Comparison of ENCODE assay signal across 10 mouse cellular contexts in genomic region chr4:46356351-46357133, GRCm38 (mm10). TPM values are rescaled to one million over a fixed set of nuclear protein-coding genes. Genes with fewer than 3 reads are reported as not detected.
DNase-seq lines count a peak whose midpoint lies in the region; ATAC-seq and TF ChIP-seq lines count a peak whose summit lies in the region.
"Had no signal": no experiment of that assay in that cellular context is flagged by ENCODE, and none has a peak within 500 bp of the region (broad histone marks: within the 10 kb centered on the region; RNA-seq: fewer than 3 reads in every experiment).

No protein-coding gene starts in this region.

- no peak for ATAC-seq in hindbrain, embryonic 11.5 days (ENCODE audit: low FRiP score)
- ATAC-seq in hindbrain, embryonic 12.5 days (ENCODE audit: low FRiP score) = no peak
- ATAC-seq in hindbrain, postnatal 0 days = no peak

- H3K4me1 ChIP-seq in hindbrain, embryonic 11.5 days (replicated peaks; ENCODE audit: control insufficient read depth, insufficient read depth, low read length) = no peaks in the 10 kb centered on the region; the same call in 1 of the 2 replicates
- peaks cover 12% of the 10 kb centered on the region; the same call in 1 of the 2 replicates for H3K4me1 ChIP-seq in hindbrain, embryonic 12.5 days
- no peaks in the 10 kb centered on the region for H3K4me1 ChIP-seq in hindbrain, postnatal 0 days (ENCODE audit: insufficient read depth, low read length)

- H3K4me2 ChIP-seq in hindbrain, embryonic 11.5 days (replicated peaks; ENCODE audit: low read depth, low read length) = no peak overlapping the region
- no peak overlapping the region for H3K4me2 ChIP-seq in hindbrain, embryonic 12.5 days (replicated peaks)
- H3K4me2 ChIP-seq in hindbrain, postnatal 0 days (ENCODE audit: low read depth, low read length) = no peak overlapping the region
- H3K4me2 ChIP-seq: embryonic facial prominence, embryonic 15.5 days had no signal

- TF ChIP-seq CTCF in hindbrain, postnatal 0 days (IDR thresholded peaks at IDR 0.05; ENCODE audit: low read depth) = peak; percentile 79

- H3K4me3 ChIP-seq in hindbrain, embryonic 11.5 days (ENCODE audit: low read depth, low read length) = no peak overlapping the region
- no peak overlapping the region for H3K4me3 ChIP-seq in hindbrain, embryonic 12.5 days
- H3K4me3 ChIP-seq in hindbrain, postnatal 0 days (ENCODE audit: low read length) = no peak overlapping the region
- H3K4me3 ChIP-seq: embryonic facial prominence, embryonic 15.5 days had no signal

- no peak overlapping the region for H3K27ac ChIP-seq in hindbrain, embryonic 11.5 days (ENCODE audit: low read depth, low read length)
- no peak overlapping the region for H3K27ac ChIP-seq in hindbrain, embryonic 12.5 days
- no peak overlapping the region for H3K27ac ChIP-seq in hindbrain, postnatal 0 days
- H3K27ac ChIP-seq: embryonic facial prominence, embryonic 15.5 days; macrophage had no signal

- H3K9me3 ChIP-seq in hindbrain, embryonic 11.5 days (ENCODE audit: control insufficient read depth, low read length) = no peaks in the 10 kb centered on the region
- H3K9me3 ChIP-seq in hindbrain, embryonic 12.5 days (replicated peaks) = no peaks in the 10 kb centered on the region
- no peaks in the 10 kb centered on the region for H3K9me3 ChIP-seq in hindbrain, postnatal 0 days (ENCODE audit: low read length)
- H3K9me3 ChIP-seq: embryonic facial prominence, embryonic 15.5 days had no signal

- H3K9ac ChIP-seq in hindbrain, embryonic 11.5 days (ENCODE audit: low read depth, low read length) = no peak overlapping the region
- no peak overlapping the region for H3K9ac ChIP-seq in hindbrain, embryonic 12.5 days
- H3K9ac ChIP-seq in hindbrain, postnatal 0 days (replicated peaks; ENCODE audit: low read length) = no peak overlapping the region
- H3K9ac ChIP-seq: embryonic facial prominence, embryonic 15.5 days had no signal

- DNase-seq in hindbrain, embryonic 11.5 days (ENCODE audit: low spot score) = peak; percentile 82
- peak; percentile 81 to 83 for DNase-seq in B cell, adult 2 months
- DNase-seq in adipocyte (ENCODE audit: low spot score) = peak; percentile 45
- peak; percentile 72 for DNase-seq in embryo, embryonic 9.5 days (ENCODE audit: extremely low spot score)
- DNase-seq in hindbrain, postnatal 0 days (ENCODE audit: low spot score) = peak; percentile 53
- peak; percentile 42 for DNase-seq in lung, postnatal 25 days (ENCODE audit: low spot score)
- DNase-seq in testis, postnatal 10 days (ENCODE audit: low spot score) = peak; percentile 83

- peaks cover 4% of the 10 kb centered on the region; the same call in 1 of the 2 replicates for H3K27me3 ChIP-seq in hindbrain, embryonic 11.5 days (ENCODE audit: control insufficient read depth, insufficient read depth, low read length)
- peaks cover 54% of the 10 kb centered on the region for H3K27me3 ChIP-seq in hindbrain, embryonic 12.5 days
- H3K27me3 ChIP-seq in hindbrain, postnatal 0 days (ENCODE audit: insufficient read depth, low read length) = peaks cover 15% of the 10 kb centered on the region; the same call in 1 of the 2 replicates

- H3K36me3 ChIP-seq in hindbrain, embryonic 11.5 days (ENCODE audit: control insufficient read depth, insufficient read depth, low read length) = no peaks in the 10 kb centered on the region
- H3K36me3 ChIP-seq in hindbrain, embryonic 12.5 days = no peaks in the 10 kb centered on the region
- no peaks in the 10 kb centered on the region for H3K36me3 ChIP-seq in hindbrain, postnatal 0 days (ENCODE audit: insufficient read depth, low read length)
- H3K36me3 ChIP-seq: embryonic facial prominence, embryonic 15.5 days had no signal

- 49% methylated on average over 12 of the region's 12 CpGs for whole genome bisulfite sequencing in hindbrain, embryonic 11.5 days
- 51% methylated on average over 12 of the region's 12 CpGs for WGBS in hindbrain, embryonic 12.5 days
- 52% methylated on average over 12 of the region's 12 CpGs for WGBS in hindbrain, postnatal 0 days

RNA-seq across cellular contexts. Expression of gene Foxe1, which starts 13.1 kb away (rescaled TPM):
- 0.08 and 0.48 TPM in 2 replicates for polyA plus RNA-seq in hindbrain, embryonic 11.5 days (2014; fragmentation: Nextera tagmentation; extraction: Ambion mirVana)
- polyA plus RNA-seq in hindbrain, embryonic 12.5 days (2016; fragmentation: Nextera tagmentation; extraction: Ambion mirVana) = 0.09 TPM in 1 of 2 replicates, not detected in the other
- total RNA-seq in hindbrain, postnatal 0 days (2014; rRNA removed) = not detected in 2 replicates
- polyA plus RNA-seq in hindbrain, postnatal 0 days (2015; fragmentation: Nextera tagmentation; extraction: Ambion mirVana) = not detected in 2 replicates
- polyA plus RNA-seq: macrophage had no signal

RNA-seq across cellular contexts. Expression of gene Trmo, which starts 32.7 kb away (rescaled TPM):
- polyA plus RNA-seq in hindbrain, embryonic 11.5 days (2014; fragmentation: Nextera tagmentation; extraction: Ambion mirVana) = 9.9 and 10.6 TPM in 2 replicates
- 8.1 and 9.0 TPM in 2 replicates for polyA plus RNA-seq in hindbrain, embryonic 12.5 days (2016; fragmentation: Nextera tagmentation; extraction: Ambion mirVana)
- total RNA-seq in hindbrain, postnatal 0 days (2014; rRNA removed) = 8.2 and 9.2 TPM in 2 replicates
- polyA plus RNA-seq in hindbrain, postnatal 0 days (2015; fragmentation: Nextera tagmentation; extraction: Ambion mirVana) = 3.9 and 5.6 TPM in 2 replicates

RNA-seq across cellular contexts. Expression of gene Hemgn, which starts 56.8 kb away (rescaled TPM):
- polyA plus RNA-seq in hindbrain, embryonic 11.5 days (2014; fragmentation: Nextera tagmentation; extraction: Ambion mirVana) = 16.1 and 22.3 TPM in 2 replicates
- polyA plus RNA-seq in hindbrain, embryonic 12.5 days (2016; fragmentation: Nextera tagmentation; extraction: Ambion mirVana) = 2.4 and 4.3 TPM in 2 replicates
- total RNA-seq in hindbrain, postnatal 0 days (2014; rRNA removed) = not detected in 2 replicates
- polyA plus RNA-seq in hindbrain, postnatal 0 days (2015; fragmentation: Nextera tagmentation; extraction: Ambion mirVana) = not detected in 2 replicates
- polyA plus RNA-seq: macrophage had no signal
